Mouse (Mus musculus): ENCODE data around the gene Pgm2. TPM values are rescaled to one million over a fixed set of nuclear protein-coding genes. Genes with fewer than 3 reads are reported as not detected.
A peak's percentile ranks its signal among the peaks of the same experiment; 100 is the strongest.

Gene Pgm2
- polyA plus RNA-seq, 1 experiment from 2014 or later = 15.0 TPM

- Histone ChIP-seq H3K4me2 (ENCODE audit: low read depth, low read length) (no peak overlapping the region), H3K27me3 (ENCODE audit: control insufficient read depth, insufficient read depth, low read length) (no peaks in the 10 kb centered on the region), H3K4me1 (ENCODE audit: control insufficient read depth, insufficient read depth, low read length) (no peaks in the 10 kb centered on the region), H3K27ac (ENCODE audit: low read length) (no peak overlapping the region), H3K36me3 (ENCODE audit: control insufficient read depth, insufficient read depth) (no peaks in the 10 kb centered on the region), H3K9me3 (replicated peaks; ENCODE audit: control insufficient read depth, low read length) (no peaks in the 10 kb centered on the region), H3K4me3 (ENCODE audit: low read length) (no peak overlapping the region), H3K9ac (ENCODE audit: low read length) (no peak overlapping the region)
- no peak for ATAC-seq (replicated peaks; ENCODE audit: extremely low read depth, insufficient read depth, low FRiP score)
- WGBS = 92% methylated on average over 9 of the region's 9 CpGs
Measured at GRCm38 (mm10) chr5:64085405-64085804, 7.3 kb upstream of the Pgm2 start.

GRCm38 (mm10) chr5:64088740-64089139 is 4.0 kb upstream of the Pgm2 start:
- Histone ChIP-seq H3K27ac (ENCODE audit: low read length) (no peak overlapping the region), H3K27me3 (ENCODE audit: control insufficient read depth, insufficient read depth, low read length) (no peaks in the 10 kb centered on the region), H3K36me3 (ENCODE audit: control insufficient read depth, insufficient read depth) (no peaks in the 10 kb centered on the region), H3K4me3 (ENCODE audit: low read length) (no peak overlapping the region), H3K9ac (ENCODE audit: low read length) (no peak overlapping the region), H3K4me1 (ENCODE audit: control insufficient read depth, insufficient read depth, low read length) (peaks cover 2% of the 10 kb centered on the region), H3K4me2 (ENCODE audit: low read depth, low read length) (no peak overlapping the region), H3K9me3 (replicated peaks; ENCODE audit: control insufficient read depth, low read length) (no peaks in the 10 kb centered on the region; the same call in 1 of the 2 replicates)
- no peak for ATAC-seq (replicated peaks; ENCODE audit: extremely low read depth, insufficient read depth, low FRiP score)
- 80% methylated on average over 9 of the region's 9 CpGs for WGBS

- no peaks in the 10 kb centered on the region; the same call in 1 of the 2 replicates for H3K9me3 ChIP-seq (replicated peaks; ENCODE audit: control insufficient read depth, low read length)
- no peaks in the 10 kb centered on the region for H3K27me3 ChIP-seq (ENCODE audit: control insufficient read depth, insufficient read depth, low read length)
- H3K9ac ChIP-seq (ENCODE audit: low read length) = peak overlapping the region; percentile 92
- ATAC-seq (replicated peaks; ENCODE audit: extremely low read depth, insufficient read depth, low FRiP score) = peak; percentile 28; the same call in 1 of the 2 replicates
- H3K4me1 ChIP-seq (ENCODE audit: control insufficient read depth, insufficient read depth, low read length) = peaks cover 17% of the 10 kb centered on the region
- peak overlapping the region; percentile 91 for H3K4me3 ChIP-seq (ENCODE audit: low read length)
- 3% methylated on average over 15 of the region's 15 CpGs for WGBS
- H3K36me3 ChIP-seq (ENCODE audit: control insufficient read depth, insufficient read depth) = peaks cover 11% of the 10 kb centered on the region
- H3K27ac ChIP-seq (ENCODE audit: low read length) = peak overlapping the region; percentile 77
- H3K4me2 ChIP-seq (ENCODE audit: low read depth, low read length) = peak overlapping the region; percentile 92
Measured at GRCm38 (mm10) chr5:64093349-64093871, 660 bp downstream of the Pgm2 start.

- Histone ChIP-seq H3K27ac (ENCODE audit: low read length) (no peak overlapping the region), H3K36me3 (ENCODE audit: control insufficient read depth, insufficient read depth) (peaks cover 11% of the 10 kb centered on the region), H3K4me3 (ENCODE audit: low read length) (no peak overlapping the region), H3K9ac (ENCODE audit: low read length) (no peak overlapping the region), H3K9me3 (replicated peaks; ENCODE audit: control insufficient read depth, low read length) (no peaks in the 10 kb centered on the region; the same call in 1 of the 2 replicates), H3K4me1 (ENCODE audit: control insufficient read depth, insufficient read depth, low read length) (peaks cover 17% of the 10 kb centered on the region), H3K4me2 (ENCODE audit: low read depth, low read length) (no peak overlapping the region), H3K27me3 (ENCODE audit: control insufficient read depth, insufficient read depth, low read length) (no peaks in the 10 kb centered on the region)
- 59% methylated on average over 5 of the region's 5 CpGs for WGBS
- no peak for ATAC-seq (replicated peaks; ENCODE audit: extremely low read depth, insufficient read depth, low FRiP score)
Measured at GRCm38 (mm10) chr5:64095342-64095993, 2.7 kb downstream of the Pgm2 start.

- WGBS = 62% methylated on average over 9 of the region's 9 CpGs
- no peak overlapping the region for H3K4me3 ChIP-seq (ENCODE audit: low read length)
- ATAC-seq (replicated peaks; ENCODE audit: extremely low read depth, insufficient read depth, low FRiP score) = no peak
- H3K4me2 ChIP-seq (ENCODE audit: low read depth, low read length) = no peak overlapping the region
- H3K27ac ChIP-seq (ENCODE audit: low read length) = no peak overlapping the region
- H3K9me3 ChIP-seq (replicated peaks; ENCODE audit: control insufficient read depth, low read length) = no peaks in the 10 kb centered on the region
- H3K27me3 ChIP-seq (ENCODE audit: control insufficient read depth, insufficient read depth, low read length) = no peaks in the 10 kb centered on the region
- H3K36me3 ChIP-seq (ENCODE audit: control insufficient read depth, insufficient read depth) = peaks cover 21% of the 10 kb centered on the region
- peaks cover 4% of the 10 kb centered on the region; the same call in 1 of the 2 replicates for H3K4me1 ChIP-seq (ENCODE audit: control insufficient read depth, insufficient read depth, low read length)
- no peak overlapping the region for H3K9ac ChIP-seq (ENCODE audit: low read length)
Measured at GRCm38 (mm10) chr5:64101993-64102716, 9.4 kb downstream of the Pgm2 start.

GRCm38 (mm10) chr5:64102717-64103075 is 9.9 kb downstream of the Pgm2 start:
- Histone ChIP-seq H3K9me3 (replicated peaks; ENCODE audit: control insufficient read depth, low read length) (no peaks in the 10 kb centered on the region), H3K4me1 (ENCODE audit: control insufficient read depth, insufficient read depth, low read length) (peaks cover 4% of the 10 kb centered on the region; the same call in 1 of the 2 replicates), H3K4me3 (ENCODE audit: low read length) (no peak overlapping the region), H3K4me2 (ENCODE audit: low read depth, low read length) (no peak overlapping the region), H3K27ac (ENCODE audit: low read length) (no peak overlapping the region), H3K27me3 (ENCODE audit: control insufficient read depth, insufficient read depth, low read length) (no peaks in the 10 kb centered on the region), H3K36me3 (ENCODE audit: control insufficient read depth, insufficient read depth) (peaks cover 16% of the 10 kb centered on the region), H3K9ac (ENCODE audit: low read length) (no peak overlapping the region)
- no peak for ATAC-seq (replicated peaks; ENCODE audit: extremely low read depth, insufficient read depth, low FRiP score)
- 69% methylated on average over 7 of the region's 7 CpGs for WGBS

- Histone ChIP-seq H3K9me3 (replicated peaks; ENCODE audit: control insufficient read depth, low read length) (no peaks in the 10 kb centered on the region), H3K4me2 (ENCODE audit: low read depth, low read length) (no peak overlapping the region), H3K36me3 (ENCODE audit: control insufficient read depth, insufficient read depth) (peaks cover 18% of the 10 kb centered on the region), H3K27me3 (ENCODE audit: control insufficient read depth, insufficient read depth, low read length) (no peaks in the 10 kb centered on the region), H3K4me3 (ENCODE audit: low read length) (no peak overlapping the region), H3K9ac (ENCODE audit: low read length) (no peak overlapping the region), H3K27ac (ENCODE audit: low read length) (no peak overlapping the region), H3K4me1 (ENCODE audit: control insufficient read depth, insufficient read depth, low read length) (no peaks in the 10 kb centered on the region)
- WGBS = 87% methylated on average over 11 of the region's 11 CpGs
- ATAC-seq (replicated peaks; ENCODE audit: extremely low read depth, insufficient read depth, low FRiP score) = no peak
Measured at GRCm38 (mm10) chr5:64107596-64108289, 15.0 kb downstream of the Pgm2 start.

- peaks cover 18% of the 10 kb centered on the region for H3K36me3 ChIP-seq (ENCODE audit: control insufficient read depth, insufficient read depth)
- 55% methylated on average over 3 of the region's 3 CpGs for WGBS
Measured at GRCm38 (mm10) chr5:64109217-64109616, 16.5 kb downstream of the Pgm2 start.

More at GRCm38 (mm10) chr5:64109217-64109616, 16.5 kb downstream of the Pgm2 start:
- Histone ChIP-seq H3K4me3 (ENCODE audit: low read length) (no peak overlapping the region), H3K9me3 (replicated peaks; ENCODE audit: control insufficient read depth, low read length) (no peaks in the 10 kb centered on the region), H3K4me2 (ENCODE audit: low read depth, low read length) (no peak overlapping the region), H3K4me1 (ENCODE audit: control insufficient read depth, insufficient read depth, low read length) (no peaks in the 10 kb centered on the region), H3K9ac (ENCODE audit: low read length) (no peak overlapping the region), H3K27ac (ENCODE audit: low read length) (no peak overlapping the region), H3K27me3 (ENCODE audit: control insufficient read depth, insufficient read depth, low read length) (no peaks in the 10 kb centered on the region)
- no peak for ATAC-seq (replicated peaks; ENCODE audit: extremely low read depth, insufficient read depth, low FRiP score)
